Mouse (Mus musculus): ENCODE results near the gene Plcl1.

GRCm38 (mm10) chr1:55661381-55661780, 255.7 kb downstream of the Plcl1 start:
- TF ChIP-seq CTCF (IDR thresholded peaks at IDR 0.05; ENCODE audit: extremely low read depth, insufficient read length, insufficient replicate concordance, low read depth, low read length): no peak
- no peak for TF ChIP-seq POLR2A (IDR thresholded peaks at IDR 0.05; ENCODE audit: low read depth, low read length)

Data from small intestine, adult 2 months (tissue).